22 mouse cellular contexts compared by ENCODE assay signal in the genomic region with DNA sequence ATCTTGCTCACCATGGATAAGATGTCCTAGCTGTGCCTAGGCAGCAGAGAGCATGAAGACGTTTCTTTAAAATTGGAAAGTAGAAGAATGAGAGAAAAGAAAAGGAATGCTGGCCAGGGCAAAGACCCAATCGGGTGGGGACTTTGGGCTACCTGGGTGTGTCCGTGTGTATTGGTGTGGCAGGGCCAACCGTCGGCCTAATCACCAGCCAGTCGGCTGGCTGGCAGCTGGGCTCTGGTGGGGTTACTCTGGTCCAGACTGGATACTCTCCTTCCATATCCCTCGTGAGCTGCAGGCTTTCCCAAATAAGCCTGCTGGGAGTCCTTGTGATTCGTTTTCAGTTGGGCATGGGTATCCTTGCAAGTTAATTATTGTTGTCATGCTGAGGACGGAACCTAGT. TPM values are rescaled to one million over a fixed set of nuclear protein-coding genes. Genes with fewer than 3 reads are reported as not detected.
"Had no signal": no experiment of that assay in that cellular context is flagged by ENCODE, and none has a peak within 500 bp of the region (broad histone marks: within the 10 kb centered on the region; RNA-seq: fewer than 3 reads in every experiment).

No protein-coding gene starts in this region.

- H3K4me1 ChIP-seq: midbrain, embryonic 15.5 days; neural tube, embryonic 12.5 days had no signal

- H3K4me2 ChIP-seq: limb, embryonic 12.5 days; midbrain, embryonic 11.5 days; midbrain, embryonic 15.5 days; neural tube, embryonic 12.5 days had no signal

- DNase-seq: kidney, adult 11 months; kidney, adult 9 months; kidney, postnatal 4 days; lung, adult 2 months; right cerebral cortex, postnatal 4 days; thymus, adult 18-20 months; thymus, postnatal 14 days had no signal

- H3K27ac ChIP-seq: kidney, postnatal 0 days; layer of hippocampus, adult 2 months; limb, embryonic 12.5 days; liver, embryonic 14.5 days; macrophage; midbrain, embryonic 15.5 days; neural tube, embryonic 12.5 days had no signal

- H3K36me3 ChIP-seq: limb, embryonic 12.5 days; midbrain, embryonic 15.5 days; neural tube, embryonic 12.5 days had no signal

- H3K9ac ChIP-seq: limb, embryonic 12.5 days; liver, embryonic 14.5 days; midbrain, embryonic 15.5 days; neural tube, embryonic 12.5 days had no signal

- H3K9me3 ChIP-seq: limb, embryonic 12.5 days; midbrain, embryonic 15.5 days; neural tube, embryonic 12.5 days had no signal

- ATAC-seq: lung, postnatal 0 days; midbrain, embryonic 15.5 days had no signal

- H3K27me3 ChIP-seq: limb, embryonic 12.5 days; midbrain, embryonic 15.5 days; neural tube, embryonic 12.5 days had no signal

- H3K4me3 ChIP-seq: layer of hippocampus, adult 2 months; limb, embryonic 12.5 days; megakaryocyte, embryonic 14.5 days; midbrain, embryonic 15.5 days; neural tube, embryonic 12.5 days had no signal

RNA-seq across cellular contexts. Expression of a gene that starts 41.2 kb away (rescaled TPM):
- total RNA-seq: liver, adult 2 months; monocyte, adult 5-6 weeks; neutrophil, adult 5-6 weeks had no signal
- polyA plus RNA-seq: kidney, postnatal 0 days; limb, embryonic 12.5 days; liver, adult 2 months; macrophage; midbrain, embryonic 11.5 days had no signal

RNA-seq across cellular contexts. Expression of a gene that starts 49.7 kb away (rescaled TPM):
- total RNA-seq: layer of hippocampus, adult 2 months; layer of hippocampus, postnatal 10 days; left cerebral cortex, postnatal 36 days; monocyte, adult 5-6 weeks had no signal
- polyA plus RNA-seq: macrophage had no signal
